Mouse (Mus musculus) ovary, postnatal 36 days (tissue): ENCODE results near the gene Ufsp1.
"Not testable (repeated sequence)": the region's sequence is repeated elsewhere in the genome, so short reads cannot be mapped to it uniquely, and the experiment has no call there.

Source experiments
- DNase-seq: peaks from one replicate; pipeline ENCODE4 v3.0.0; 2022; ENCODE audit warnings: low spot score, mixed read lengths

Ufsp1 gene

DNA sequence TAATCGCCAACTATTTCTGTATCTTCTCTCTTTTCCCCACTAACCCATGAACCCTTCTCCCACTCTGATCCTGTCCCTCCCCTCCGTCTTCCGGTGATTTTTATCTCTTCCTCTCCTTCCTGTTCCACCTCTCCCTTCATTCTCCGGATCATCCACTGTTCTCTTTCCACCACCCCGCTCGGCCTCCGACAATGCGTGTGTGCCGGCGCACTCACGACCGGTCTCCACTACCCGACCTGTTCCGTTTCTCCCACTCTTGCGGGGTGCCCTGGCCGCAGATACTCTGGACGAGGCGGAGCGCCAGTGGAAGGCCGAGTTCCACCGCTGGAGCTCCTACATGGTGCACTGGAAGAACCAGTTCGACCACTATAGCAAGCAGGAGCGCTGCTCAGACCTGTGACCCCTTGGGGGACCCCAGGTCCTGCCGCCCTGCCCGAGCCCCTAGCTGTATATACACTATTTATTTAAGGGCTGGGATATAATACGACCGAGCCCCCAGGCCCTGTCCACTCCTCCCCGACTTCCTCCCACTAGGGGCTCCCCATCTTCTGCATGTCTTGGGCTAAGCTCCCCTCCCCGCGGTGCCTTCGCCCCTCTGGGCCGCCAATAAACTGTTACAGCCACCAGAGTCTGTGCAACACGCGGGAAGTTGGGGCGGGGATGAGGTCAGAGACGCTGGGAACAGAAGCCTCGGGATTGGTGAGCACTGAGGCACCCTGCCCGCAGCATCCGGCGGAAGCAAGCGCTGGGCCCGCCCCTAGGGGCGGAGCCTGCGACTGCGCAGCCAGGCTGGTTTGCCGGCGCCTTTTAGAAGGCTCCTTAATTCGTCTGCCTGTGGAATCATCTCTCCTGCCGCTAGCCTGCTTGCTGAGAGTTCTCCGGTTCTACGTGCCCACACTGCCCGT is at the start of gene Ufsp1:
Gene Ufsp1, plus strand, starts transcription at position 791 of the 905 bp plus-strand sequence.
- DNase-seq: peak; percentile 94

DNA sequence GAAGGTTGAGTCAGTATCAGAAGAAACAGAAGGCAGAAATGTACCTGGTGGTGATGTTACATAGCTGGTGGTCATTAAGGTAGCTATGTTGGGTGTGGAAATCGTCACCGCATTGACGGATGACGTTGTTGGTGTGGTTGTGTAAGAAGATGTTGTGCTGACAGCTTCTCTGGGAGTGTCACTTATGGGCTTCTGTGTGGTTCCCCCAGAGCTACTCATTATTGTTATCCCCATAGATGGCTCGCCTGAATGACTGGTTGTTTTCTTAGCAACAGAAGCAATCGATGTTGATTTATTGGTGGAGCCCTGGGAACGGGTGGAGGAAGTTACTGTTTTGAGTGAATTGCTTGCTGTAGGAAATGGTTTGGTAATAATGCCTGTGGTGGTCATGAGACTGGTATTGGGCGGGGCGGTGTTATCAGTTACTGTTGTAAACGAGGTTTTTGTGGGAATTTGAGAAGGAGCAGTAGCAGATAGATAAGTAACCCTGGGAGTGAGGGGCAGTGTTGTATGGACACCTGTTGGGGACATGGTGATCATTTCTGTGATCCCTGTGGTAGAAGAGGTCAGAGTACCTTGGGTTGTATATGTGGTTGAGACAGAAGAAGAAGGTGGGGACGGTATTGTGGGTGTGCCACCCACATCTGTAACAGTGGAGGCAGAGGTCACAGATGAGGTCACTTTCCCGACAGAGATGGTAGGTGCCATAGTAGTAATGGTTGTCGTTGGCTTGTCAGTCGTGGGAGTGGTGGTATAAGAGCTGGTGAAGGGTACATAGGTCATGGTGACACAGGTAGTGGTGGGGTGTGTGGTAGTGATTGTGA is 30.3 kb upstream of the Ufsp1 start:
- DNase-seq: no peak

DNA sequence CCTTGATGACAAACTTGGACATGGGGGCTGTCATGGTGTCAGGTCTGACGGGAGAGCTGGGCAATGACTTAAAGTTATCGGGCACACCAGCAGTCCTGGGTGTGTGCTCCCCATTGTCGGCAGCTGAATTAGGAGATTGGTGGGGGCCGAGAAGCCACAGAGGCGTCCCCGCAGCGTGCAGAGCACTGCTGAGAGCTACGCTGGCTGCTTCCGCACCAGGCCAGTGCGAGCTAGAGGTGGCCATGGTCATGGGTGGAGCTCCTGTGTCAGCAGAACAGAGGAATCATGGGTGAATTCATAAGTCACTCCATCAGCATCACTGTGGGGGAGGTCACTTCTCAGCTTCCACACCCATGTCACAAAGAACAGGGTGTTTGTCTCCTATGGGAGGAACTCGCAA is 29.6 kb upstream of the Ufsp1 start:
- no peak for DNase-seq

DNA sequence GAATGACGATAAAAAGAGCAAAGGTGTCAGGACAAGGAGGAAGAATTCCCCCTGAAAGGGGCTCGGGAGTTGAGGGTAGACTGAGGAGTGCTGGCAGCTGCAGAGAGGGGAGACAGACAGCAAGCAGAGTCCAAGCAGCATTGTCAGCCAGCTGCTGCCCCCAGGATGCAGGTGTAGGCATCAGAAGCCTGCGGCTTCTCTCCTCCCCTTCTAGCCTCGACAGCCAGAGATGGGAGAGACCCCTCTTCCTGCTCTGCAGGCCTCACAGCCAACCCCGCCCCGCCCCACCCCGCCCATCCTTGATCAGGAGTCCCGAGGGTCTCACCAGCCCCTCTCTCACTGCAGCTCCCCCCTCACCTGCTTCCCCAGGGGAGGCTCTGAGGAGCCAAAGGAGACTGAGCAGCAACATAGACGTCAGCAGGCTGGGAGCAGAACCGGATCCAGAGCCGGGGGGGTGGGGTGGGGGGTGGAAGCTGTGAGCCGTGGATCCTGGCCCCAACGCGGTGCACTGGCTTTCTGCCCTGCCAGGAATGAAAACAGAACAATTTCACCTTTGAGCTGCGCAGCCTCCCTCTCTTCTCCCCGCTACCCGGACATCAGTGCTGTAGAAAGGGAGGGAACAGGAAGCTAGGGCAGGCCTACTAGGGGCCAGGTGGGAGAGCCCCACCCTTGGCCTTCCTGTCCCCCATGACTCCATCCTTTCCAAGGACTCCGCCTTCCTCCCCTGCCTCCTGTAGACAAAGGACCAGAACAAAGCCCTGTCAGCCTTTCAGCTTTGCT is 26.1 kb upstream of the Ufsp1 start:
- DNase-seq: no peak

DNA sequence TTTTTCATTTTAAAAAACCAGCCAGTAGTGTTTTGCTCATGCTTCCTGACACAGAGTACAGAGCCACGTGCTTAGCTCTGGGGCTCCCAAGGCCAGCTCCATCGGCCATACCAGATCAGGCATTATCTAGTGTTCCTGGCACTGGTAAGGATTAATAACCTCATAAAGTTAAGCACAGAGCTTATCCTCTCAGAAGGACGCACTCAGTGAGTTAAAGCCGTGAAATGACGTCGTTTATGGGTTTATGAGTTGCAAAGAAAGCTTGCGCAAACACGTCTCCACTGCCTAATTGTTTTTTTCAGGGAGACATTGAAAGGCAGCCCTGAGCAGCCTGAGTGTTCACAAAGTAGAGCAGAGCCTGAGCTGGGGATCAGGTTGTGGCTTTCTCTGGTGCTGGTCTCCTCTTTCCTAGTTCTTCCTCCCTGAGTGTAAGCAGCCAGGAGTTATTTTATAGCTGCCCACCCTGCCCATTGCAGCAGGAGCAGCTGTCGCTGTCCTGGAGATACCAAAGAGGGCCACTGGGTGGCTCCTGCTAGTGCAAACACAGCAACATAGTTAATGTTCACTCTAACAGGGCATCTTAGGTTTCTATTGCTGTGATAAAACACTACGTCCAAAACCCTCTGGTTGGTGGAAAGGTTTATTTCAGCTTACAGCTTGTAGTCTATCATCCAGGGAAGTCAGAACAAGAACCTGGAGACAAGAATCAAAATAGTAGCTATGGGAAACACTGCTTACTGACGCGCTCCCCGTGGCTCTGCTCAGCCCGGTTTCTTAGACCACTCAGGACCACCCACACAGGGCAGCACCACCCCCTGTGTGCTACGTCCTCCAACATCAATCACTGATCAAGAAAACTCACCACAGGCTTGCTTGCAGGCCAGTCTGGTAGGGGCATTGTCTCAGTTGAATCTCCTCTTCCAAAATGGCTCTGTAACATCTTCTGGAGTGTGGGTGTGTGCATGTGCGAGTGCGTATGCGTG is 16.8 kb upstream of the Ufsp1 start:
- DNase-seq: no peak

DNA sequence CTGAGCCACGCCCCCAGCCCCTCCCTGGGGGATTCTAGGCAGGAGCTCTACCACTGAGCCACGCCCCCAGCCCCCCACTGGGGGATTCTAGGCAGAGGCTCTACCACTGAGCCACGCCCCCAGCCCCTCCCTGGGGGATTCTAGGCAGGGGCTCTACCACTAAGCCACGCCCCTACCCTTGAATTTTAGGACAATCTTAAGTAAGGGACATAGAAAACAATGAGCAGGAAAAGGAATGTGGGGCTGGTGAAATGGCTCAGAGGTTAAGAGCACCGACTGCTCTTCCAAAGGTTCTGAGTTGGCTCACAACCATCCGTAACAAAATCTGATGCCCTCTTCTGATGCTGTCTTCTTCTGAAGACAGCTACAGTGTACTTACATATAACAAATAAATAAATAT is 10.0 kb upstream of the Ufsp1 start:
- DNase-seq: not testable (repeated sequence)

DNA sequence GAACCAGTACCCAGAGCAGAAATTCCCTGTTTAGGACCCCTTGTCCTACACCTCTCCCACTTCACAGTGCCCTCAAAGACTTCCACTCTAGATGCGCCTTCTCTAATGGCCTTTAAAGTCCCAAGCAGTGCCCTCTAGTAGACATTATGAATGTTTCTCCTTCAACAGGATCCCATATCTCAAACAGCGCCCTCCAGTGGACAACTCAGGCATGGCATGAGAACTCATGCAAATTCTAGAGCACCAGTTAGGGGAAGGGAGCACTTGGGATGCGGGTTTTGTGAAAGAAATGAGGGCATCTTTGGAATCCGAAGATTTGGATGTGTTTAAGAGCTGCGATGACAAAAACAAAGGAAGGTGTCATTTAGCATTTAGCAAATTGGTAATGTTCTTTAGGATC is 9.4 kb upstream of the Ufsp1 start:
- no peak for DNase-seq

DNA sequence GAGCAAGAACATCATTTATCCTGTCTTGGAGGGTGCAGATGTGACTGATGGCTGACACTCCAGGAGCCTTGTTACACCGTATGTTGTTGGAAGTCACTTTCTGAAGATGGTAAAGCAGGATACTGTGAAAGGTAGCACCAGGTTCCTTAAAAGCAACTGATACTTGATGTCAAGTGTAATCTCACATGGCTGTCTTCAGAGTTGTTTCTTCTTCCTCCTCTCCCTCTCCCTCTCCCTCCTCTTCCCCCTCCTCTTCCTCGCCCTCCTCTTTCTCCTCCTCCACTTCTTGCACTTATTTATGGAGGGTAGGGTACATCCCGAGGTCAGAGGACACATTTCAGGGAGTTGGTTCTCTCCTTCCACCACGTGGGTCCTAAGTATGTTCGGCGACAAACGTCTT is 8.4 kb upstream of the Ufsp1 start:
- no peak for DNase-seq

DNA sequence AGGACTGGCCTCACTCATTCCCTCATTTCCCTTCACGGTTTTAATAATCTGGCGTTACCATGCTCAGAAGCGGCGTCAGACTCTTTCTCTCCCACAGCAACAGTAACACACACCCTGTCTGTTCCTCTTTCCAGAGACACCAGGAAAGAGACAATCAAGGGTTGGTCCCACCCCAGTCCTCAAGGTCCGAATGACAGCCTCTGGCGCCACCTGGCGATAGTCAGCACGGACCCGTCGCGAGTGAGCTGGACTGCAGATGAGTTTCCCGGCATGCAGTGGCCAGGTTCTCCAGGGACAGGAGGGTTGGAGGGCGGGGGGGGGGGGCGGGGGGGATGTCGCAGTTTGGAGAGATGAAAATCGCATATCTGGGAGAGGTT is 7.8 kb upstream of the Ufsp1 start:
- DNase-seq: peak; percentile 84

DNA sequence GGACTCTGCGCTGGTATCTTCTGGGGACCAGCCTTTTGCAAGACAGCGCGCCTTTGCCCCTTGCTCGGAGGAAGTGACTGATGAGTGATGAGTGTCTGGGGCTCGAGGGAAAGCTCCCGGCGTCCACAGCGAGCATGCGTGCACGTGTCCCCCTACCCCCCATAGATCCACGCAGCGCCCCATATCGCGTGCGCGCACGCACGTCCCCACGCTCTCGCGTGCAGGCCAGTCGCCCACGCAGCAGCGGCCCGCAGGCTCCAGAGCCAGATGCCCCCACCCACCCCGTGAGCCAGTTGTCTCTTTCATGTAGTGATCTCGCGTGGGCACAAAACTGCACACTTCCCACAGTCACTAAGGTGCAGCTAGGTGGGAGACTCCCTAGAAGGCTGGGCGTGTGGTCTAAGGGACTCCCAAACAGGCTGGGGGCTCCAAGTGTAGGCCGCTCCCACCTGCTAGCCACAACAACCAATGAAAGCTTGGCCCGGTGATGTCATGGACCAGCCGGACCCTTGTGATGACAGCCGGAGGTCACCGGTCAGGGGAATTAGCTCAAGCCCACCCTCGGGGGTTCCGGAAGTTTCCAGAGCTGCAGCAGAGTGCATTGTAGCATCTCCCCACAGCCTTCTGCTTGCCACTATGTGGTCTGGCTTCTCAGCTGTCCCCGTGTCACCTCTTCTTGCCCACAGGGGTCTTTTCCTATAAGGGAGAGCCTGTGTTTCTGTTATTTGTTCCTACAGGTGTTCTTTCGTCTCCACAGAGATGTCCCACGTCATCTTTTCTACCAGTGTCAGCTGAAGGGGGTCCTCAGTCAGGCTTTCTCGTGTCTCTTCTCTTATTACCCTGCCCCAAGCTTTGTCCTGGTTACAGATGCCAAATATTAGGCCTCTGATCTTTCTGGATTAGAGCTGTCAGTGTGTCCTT is 7.1 kb upstream of the Ufsp1 start, which contains the start of gene Ache:
Gene Ache, plus strand, starts transcription at position 488 of the 921 bp plus-strand sequence.
- DNase-seq: no peak

DNA sequence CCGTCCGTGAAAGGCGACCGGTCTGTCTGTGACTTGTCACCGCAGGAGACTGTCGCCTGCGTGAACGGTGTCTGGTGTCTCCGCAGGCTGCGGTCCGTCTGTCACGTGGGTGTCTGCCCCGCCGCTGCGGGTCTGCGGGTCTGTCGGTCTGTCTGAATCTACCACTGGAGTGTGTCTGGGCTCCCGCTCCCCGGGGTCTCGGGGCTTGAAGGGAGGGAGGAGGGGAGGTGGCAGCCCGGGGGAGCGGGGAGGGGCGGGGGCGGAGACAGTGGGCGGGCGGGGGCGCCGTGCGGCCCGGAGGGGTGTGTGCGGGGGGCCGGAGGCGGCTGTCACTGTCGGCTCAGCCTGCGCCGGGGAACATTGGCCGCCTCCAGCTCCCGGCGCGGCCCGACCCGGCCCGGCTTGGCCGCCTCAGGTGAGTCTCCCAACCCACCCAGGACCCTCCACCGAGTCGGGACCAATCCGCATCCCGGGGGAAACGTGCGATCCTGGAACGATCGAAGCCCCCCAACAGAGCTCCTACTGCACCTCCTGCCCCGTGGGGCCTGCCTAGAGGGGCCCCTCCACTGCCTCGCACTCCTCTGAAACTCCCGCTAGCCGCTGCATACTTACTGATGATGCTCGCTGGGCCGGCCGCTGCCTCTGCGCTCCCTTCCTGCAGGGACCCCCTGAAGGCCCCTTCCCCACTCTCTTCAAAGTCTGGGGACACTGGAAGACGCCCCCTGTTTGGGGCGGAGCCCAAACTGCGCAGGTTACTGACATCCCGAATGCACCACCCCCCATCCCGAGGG is 6.3 kb upstream of the Ufsp1 start:
- no peak for DNase-seq

DNA sequence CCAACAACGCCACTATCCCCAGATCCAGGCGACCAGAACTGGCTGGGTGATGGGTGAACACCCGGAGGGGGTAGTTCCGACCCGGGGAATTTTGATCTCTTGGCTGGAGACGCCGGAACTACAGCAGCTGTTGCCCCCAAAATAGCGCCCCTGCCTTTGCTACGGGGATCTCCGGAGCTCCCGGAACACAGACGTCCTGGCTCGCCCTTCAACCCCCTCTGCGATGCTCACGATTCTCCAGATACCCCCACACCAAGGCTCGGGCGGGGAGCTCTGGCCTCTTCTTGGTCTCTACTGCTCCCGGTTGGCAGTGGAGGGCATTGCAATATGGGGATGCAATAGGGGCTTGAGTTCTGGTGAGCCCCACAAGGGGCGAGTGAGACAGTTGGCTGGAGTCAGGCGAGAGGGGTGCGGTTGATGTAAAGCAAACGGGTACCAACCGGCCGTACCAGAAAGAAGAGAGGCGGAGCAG is 5.4 kb upstream of the Ufsp1 start:
- no peak for DNase-seq

DNA sequence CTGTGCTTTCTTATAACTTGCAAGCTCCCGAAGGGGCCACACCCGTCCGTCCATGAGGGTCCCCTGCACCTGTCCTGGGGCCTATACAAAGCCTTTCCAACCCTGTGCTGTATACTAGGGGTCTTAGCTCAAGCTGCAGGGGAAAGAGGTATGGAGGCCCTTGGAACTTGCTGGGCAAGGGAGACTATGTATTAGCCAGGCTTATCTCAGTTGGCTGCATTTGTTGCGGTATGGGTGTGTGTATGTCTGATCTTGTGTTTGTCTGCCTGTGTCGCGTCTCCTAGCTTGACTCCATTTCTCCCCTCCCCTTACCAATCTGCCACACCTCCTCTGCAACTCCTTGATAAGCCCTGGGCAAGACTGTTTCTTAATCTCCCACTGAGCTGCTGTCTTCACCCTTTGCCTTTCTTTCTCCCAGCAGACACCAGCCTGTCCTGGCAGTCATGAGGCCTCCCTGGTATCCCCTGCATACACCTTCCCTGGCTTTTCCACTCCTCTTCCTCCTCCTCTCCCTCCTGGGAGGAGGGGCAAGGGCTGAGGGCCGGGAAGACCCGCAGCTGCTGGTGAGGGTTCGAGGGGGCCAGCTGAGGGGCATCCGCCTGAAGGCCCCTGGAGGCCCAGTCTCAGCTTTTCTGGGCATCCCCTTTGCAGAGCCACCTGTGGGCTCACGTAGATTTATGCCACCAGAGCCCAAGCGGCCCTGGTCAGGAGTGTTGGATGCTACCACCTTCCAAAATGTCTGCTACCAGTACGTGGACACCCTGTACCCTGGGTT is 4.7 kb upstream of the Ufsp1 start:
- no peak for DNase-seq

DNA sequence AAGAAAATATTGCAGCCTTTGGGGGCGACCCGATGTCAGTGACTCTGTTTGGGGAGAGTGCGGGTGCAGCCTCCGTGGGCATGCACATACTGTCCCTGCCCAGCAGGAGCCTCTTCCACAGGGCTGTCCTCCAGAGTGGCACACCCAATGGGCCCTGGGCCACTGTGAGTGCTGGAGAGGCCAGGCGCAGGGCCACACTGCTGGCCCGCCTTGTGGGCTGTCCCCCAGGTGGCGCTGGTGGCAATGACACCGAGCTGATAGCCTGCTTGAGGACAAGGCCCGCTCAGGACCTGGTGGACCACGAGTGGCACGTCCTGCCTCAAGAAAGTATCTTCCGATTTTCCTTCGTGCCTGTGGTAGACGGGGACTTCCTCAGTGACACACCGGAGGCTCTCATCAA is 3.8 kb upstream of the Ufsp1 start:
- peak; percentile 54 for DNase-seq

DNA sequence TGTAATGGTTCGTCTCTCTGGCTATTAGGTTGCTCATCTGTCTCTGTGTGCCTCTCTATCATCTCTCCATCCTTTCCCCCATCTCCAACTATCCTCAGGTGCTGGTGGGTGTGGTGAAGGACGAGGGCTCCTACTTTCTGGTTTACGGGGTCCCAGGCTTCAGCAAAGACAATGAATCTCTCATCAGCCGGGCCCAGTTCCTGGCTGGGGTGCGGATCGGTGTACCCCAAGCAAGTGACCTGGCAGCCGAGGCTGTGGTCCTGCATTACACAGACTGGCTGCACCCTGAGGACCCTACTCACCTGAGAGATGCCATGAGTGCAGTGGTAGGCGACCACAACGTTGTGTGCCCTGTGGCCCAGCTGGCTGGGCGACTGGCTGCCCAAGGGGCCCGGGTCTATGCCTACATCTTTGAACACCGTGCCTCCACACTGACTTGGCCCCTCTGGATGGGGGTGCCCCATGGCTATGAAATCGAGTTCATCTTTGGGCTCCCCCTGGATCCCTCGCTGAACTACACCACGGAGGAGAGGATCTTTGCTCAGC is 3.0 kb upstream of the Ufsp1 start:
- no peak for DNase-seq

DNA sequence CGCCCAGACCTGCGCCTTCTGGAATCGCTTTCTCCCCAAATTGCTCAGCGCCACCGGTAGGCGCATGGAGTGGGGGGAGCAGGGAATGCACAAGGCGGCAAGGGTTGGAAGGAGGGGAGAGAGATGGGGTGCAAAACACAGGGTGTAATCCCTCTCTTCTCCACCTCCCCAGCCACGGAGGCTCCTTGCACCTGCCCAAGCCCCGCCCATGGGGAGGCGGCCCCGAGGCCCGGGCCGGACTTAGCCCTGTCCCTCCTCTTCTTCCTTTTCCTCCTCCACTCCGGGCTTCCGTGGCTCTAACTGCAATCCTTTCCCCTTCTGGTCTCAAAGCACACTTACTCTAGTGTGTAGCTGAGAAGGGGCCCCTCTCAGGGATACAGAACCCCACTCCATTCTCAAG is 1.1 kb upstream of the Ufsp1 start:
- DNase-seq: peak; percentile 80

DNA sequence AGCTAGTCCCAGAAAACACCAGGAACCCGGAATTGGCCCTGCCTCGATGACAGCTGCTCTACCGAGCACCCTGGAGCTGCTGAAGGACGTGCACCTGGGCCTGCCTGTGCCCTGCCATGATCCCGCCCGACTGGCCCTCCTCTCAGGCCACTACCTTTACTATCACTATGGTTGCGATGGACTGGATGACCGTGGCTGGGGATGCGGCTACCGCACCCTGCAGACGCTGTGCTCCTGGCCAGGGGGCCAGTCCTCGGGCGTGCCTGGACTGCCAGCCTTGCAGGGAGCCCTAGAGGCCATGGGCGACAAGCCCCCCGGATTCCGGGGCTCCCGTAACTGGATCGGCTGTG is 290 bp downstream of the Ufsp1 start:
- no peak for DNase-seq

DNA sequence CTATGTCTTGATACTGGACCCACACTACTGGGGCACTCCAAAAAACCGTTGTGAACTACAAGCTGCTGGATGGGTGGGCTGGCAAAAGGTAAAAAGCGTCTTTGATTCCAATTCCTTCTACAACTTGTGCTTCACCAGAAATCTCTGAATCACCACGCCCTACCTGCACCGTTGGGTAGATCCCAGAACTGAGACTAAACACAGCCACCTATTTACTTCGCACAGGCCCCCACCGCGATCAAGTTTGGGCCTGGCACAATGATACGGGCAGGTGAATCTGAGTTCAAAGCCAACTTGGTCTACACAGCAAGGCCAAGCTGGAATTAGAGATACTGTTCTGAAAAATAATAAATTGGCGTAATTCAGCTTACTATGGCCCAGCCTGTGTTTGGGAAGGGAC is 867 bp downstream of the Ufsp1 start:
- no peak for DNase-seq
